Mouse (Mus musculus) common myeloid progenitor, adult 5-6 weeks (primary cell): ENCODE data around the gene Rnf212b. TPM values are rescaled to one million over a fixed set of nuclear protein-coding genes. Genes with fewer than 3 reads are reported as not detected.
"Not testable (repeated sequence)": the region's sequence is repeated elsewhere in the genome, so short reads cannot be mapped to it uniquely, and the experiment has no call there.

ENCODE experiments used
- ATAC-seq: replicated peaks from 2 replicates; pipeline ENCODE4 v1.8.0; 2016; ENCODE audit warnings: low read depth, mild to moderate bottlenecking, moderate TSS enrichment, inconsistent platforms; ENCODE audit not compliant: poor library complexity, severe bottlenecking
- total RNA-seq: library from RNA; stranded (forward); fragments of 200-1000, 187-1606 nt; gene quantifications from 2 replicates; pipeline ENCODE4 v1.2.3, GENCODE M21; 2017

The Rnf212b gene
- total RNA-seq, result not detected in 2 replicates

DNA sequence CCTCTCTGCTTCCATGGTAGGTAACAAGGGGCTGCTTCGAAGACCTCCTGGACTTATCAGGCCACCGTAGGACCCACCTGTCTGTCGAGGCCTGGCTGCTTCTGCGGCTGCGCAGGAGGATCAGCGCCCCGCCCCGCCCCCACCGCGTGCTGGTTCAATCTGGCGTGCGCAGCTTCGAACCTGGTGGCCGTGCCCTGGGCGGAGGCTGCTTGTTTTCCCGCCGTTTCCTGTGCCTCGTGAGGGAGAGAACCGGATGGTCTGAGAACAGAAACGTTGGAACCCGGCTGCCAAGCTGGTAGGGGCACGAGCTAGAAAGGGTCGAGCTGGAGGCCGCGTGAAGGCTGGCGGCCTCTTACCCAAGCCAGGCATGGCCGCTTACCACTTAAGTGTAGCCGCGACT lies at the start of gene Rnf212b:
Gene Rnf212b, plus strand, starts transcription at position 151 of the 400 bp plus-strand sequence.
- ATAC-seq, result no peak

DNA sequence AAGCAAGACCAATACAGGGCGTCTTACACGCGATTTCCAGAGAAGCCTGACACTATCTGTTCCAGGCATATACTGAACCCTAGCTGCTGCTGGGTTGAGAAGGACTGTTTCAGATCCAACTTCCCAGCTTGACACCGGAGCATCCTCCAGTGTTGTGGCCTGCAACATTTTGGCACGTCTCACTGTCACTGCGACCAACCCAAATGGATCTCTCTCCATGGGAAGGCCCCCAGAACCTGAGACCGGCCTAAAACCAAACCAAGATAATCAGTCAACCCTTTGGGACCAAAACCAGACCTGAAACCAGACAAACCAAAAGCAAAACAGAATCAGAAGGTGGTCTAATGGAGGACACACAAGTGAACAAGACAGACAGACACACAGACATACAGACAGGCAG lies 47.0 kb upstream of the Rnf212b start:
- ATAC-seq, result not testable (repeated sequence)

DNA sequence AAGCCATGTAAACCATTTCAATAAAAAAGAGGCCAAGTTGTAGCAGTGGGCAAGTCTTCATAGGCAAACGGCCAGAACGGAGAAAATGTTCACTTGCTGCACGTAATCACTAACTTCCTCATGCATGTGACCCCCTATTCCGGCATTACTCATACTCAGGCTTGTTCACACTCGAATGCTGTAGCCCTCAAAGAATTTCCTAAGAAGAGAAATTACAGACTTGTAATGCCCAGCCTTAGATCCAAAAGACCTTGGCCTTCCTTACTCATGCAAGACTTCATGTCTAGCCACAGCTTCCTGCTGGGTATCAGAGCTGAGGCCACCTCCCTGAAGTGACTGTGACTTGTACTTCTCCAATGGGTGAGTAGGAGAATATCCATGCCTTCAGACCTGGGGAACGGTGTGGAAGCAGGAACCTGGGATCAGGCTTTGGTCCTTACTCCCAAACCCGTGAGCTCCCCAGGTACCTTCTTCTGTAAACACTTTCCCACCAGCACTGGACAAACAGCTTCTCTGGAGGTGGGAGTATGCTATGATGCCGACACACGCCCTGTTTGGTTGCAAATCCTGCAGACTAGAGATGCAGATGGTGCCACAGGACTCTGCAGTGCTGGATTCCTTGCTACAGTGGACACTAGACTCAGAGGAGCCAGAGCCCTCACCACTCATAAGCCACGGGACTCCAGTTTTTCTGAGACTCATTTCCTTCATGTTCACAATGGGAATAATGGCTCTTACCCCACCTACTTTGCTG lies 45.5 kb upstream of the Rnf212b start:
- peak; percentile 72 for ATAC-seq

DNA sequence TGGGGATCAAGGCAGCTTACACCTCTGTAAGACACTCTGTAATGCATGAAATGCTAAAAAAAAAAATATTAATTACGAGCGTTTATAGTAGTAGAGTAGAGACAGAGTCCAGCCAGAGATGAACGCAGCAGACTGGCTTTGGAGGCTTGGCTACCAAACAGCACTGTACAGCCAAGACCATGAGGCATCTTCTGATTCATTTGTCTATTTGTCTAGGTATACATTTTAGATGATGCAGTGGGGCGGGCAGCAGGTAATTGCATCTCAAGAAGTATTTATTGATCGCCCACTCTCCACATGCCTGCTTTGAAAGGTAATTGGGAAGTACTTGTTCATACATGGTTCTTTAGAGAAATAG lies 44.9 kb upstream of the Rnf212b start:
- no peak for ATAC-seq

DNA sequence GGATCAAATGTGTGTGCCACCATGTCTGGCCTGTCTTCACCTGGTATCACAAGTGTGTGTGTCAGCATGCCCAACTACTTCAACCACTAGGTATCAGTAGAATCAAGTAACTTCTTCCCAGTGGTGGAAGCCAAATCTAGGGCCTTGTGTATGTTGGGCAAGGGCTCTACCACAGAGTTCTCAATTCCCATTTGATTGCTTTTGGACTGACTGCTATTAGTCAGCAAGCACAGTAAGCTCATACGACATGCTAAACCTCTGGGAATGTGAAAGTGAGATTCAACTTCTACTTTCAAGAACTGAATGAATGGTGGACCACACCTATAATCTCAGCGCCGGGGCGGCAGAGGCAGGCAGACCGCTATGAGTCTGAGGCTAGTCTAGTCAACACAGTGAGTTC lies 43.6 kb upstream of the Rnf212b start:
- 0 out of 2 replicates have a peak, but pooled peaks have one; percentile 51 for ATAC-seq

DNA sequence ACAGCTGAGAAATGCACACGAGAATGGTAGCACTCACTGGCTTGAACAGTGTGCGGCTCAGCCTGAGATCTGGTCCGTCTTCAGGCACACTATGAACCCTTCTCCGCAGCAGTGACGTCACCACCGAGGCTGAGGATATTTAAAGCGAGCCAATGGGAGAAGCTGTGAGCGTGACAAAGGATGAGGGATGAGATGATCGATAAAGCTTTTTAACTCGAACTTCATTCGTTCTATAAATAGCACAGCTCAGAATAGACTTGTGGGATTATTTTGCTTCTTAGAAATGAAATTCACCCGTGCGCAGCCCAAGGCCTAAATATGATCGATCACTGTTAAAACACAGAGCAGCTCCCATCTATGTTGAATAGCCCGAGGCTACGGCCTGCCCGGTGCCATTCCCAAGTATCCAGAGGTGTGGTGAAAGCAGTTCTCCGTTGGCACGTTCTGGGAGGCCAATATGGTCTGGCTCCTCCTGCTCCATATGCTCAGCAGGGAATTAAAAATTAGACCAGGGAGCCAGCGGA lies 41.5 kb upstream of the Rnf212b start:
- ATAC-seq, result no peak

DNA sequence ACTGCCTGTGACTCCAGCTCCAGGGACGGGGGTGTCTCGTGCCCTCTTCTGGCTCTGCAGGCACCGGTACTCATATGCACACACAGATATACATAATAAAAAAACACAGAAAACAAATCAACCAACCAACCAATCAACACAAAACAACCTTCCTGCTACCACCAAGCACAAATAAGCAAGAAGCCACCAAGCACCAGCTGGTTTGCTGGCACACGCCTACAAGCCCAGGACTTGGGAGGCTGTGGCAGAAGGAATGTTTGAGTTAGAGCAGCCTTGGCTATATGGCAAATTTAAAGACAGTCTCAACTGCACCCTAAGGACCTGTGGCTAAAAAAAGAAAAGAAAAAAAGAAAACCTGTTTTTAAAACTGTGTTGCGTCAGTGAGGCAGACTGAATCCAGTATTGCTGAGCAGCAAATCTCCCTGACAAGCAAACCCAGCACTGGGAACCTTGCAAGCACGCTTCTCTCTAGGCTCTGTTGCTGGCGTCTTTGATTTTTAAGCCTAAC lies 38.4 kb upstream of the Rnf212b start:
- no peak for ATAC-seq

DNA sequence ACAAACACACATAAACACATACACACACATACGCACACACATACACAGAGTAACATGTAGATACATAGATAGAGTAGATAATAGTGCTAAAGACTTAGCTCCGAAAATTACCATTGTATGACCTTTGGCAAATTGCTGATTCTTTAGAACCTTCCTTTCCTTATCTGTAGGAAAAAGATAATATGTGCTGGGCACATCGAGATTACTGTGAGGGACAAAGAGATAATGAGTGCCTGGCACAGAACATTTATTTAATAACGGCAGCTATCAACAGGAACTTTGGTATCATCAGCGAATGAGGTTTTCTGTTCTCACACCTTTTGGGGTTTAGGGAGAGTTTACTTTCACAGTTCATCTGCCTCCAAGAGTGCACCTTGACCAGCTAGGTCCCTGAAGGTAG lies 37.2 kb upstream of the Rnf212b start:
- ATAC-seq, result no peak

DNA sequence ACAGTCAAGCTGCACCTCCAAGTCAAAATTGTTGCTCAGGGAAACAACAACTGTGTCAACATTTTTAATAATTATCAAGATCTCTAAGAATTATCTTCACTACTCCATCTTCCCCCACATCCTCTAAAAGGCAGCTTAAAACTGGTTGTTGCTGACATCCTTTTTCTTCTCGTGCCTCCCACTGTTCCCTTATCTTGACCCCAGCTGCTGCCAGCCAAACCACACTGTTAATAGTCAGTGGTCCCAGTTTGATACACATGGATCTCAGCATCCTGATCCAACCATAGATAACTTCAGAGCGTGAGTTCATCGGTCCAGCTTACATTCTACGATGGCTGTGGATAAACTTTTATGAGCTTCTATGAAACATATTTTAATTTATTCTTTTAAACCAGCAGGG lies 36.0 kb upstream of the Rnf212b start:
- ATAC-seq, result peak; percentile 63

DNA sequence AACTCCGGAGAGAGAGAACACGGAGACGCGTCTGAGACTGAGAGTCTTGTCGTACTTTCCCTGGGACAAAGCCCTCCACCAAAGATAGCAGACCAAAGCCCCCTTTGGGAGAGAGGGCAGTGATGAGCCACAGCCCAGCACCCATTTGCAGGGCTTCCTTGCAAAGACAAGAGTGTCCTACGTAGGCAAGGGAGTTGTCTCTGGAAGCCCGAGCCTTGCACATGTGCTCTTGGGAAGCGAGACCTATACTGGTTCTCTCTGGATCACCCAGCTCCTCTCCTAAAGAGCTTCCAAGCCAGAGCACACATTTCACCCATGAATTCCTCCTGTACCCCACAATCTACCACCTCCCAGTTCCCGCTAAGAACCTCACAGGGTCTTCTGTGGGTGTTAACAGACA lies 33.9 kb upstream of the Rnf212b start:
- ATAC-seq, result no peak

DNA sequence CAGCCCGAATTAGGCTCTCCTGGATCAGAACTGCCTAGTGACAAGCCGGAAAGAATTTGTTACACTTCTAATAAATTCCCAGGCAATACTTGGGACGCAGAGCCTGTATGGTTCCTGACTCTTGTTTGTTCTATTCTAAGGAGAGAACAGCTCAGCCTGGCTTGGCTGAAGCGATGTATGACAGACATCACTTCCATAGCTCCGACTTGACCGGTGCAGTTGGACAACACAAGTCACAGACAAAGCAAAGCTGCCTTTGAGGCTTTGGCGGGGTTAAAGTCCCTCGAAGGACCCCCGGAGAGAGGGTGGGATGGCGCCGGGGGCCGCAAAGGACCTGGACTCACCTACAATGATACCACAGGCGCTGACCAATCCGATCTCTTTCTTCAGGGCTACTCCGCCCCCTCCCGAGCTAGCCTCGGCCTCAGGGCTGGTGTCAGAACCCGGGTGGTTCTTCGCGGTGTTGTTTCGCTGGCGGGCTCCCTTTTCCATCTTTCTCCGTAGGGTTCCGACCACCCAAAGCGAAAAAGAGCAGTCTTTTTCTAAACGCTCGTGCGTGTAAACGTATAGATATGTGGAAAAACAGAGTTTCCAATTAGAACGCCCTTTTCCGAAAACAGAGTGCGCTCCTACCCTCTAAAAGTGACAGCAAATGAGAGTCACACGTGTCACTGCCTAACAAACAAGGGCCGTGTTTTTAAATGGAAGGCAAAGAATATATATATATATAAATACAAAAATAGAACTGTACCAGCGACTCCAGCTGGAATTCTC lies 32.9 kb upstream of the Rnf212b start:
- ATAC-seq, result peak; percentile 35; the same call in 1 of the 2 replicates

DNA sequence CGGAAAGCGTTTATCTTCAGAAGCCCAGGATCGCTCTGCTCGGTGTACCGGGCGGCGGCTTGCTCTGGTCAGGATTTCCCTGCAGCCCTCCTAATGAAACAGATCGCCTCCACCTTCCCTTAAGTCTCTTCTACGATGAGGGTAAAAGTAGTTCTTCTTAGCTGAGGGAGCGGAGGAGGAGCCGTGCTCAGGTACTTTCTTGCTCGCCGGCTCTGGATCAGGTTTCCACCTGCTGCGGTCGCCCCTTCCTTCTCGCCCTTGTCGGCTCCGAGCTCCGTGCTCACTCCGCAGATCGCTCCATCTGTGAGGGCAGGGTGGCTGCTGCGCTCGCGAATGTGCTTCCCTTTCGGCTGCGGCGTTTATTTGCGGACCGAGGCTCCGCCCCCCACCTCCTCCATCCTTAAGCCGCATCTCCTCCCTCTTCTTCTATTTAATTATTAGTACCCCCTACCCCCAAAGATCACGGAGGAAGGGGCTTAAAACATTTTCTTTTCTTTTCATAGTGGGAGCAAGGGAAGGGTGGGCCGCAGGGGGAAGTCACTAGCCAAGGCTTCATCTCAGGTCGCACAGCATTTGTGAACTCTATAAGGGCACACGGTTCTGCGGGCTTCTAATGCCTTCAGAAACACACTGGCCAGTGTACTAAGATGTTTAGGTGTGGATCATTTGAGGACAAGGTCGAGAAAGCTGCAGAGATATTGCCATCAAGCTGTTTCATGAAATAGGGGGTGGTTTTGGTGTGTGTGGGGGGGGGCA lies 32.2 kb upstream of the Rnf212b start, which contains the start of gene Slc7a8:
Gene Slc7a8, minus strand, starts transcription at position 337 of the 756 bp plus-strand sequence.
- ATAC-seq, result peak; percentile 69

DNA sequence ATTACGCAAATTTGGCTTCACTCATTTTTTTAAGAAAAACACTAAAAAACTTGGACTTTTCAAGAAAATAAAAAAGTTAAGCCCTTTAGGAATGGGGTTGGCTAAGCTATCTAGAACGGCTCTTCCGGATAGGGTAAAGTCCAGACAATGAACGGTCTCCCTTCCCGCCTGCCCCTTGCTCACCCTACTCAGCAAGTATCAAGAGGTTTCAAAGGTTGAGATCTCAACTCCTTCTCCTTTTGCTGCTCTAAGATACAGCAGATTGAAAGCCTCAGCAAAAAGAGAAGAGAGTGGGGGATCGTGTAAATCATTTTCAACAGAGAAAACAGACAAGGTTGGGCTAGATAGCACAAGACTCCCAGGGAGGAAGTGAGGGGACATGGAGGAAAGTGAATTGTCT lies 31.0 kb upstream of the Rnf212b start:
- ATAC-seq, result no peak

DNA sequence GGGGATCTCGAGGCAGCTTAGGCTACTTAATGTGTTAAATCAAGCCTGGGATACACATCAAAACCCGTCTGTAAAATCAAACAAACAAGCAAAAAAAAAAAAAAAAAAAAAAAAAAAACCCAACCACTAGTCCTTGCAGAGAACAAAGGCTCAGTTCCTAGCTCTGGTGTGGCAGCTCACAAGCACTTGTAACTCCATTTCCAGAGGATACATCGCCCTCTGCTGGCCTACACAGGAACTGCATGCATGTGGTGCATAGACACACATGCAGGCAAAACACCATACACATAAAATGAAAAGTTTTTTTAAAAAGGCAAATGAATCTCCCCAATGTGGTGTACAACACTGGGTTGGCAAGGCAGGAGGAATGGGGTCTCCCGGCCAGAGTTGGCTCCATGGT lies 28.0 kb upstream of the Rnf212b start:
- ATAC-seq, result peak; percentile 59

DNA sequence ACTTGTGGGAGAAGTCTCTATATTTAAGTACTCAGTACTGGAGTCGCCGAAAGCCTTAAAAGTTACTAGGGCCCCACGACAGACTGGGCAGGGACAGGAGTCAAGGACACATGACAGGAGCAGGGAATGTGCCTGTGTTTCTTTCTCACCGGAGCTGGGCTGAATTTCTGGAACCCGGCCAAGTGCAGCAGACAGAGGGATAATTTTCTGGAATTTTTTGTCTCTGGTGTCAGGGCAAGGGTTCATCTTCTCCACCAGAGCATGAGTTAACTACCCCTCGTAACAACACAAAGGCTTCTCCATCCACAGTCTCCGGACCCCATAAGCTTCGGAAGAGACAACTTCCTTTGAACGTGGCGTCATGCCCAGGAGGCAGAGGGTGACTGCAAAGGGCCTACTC lies 27.5 kb upstream of the Rnf212b start:
- ATAC-seq, result no peak

DNA sequence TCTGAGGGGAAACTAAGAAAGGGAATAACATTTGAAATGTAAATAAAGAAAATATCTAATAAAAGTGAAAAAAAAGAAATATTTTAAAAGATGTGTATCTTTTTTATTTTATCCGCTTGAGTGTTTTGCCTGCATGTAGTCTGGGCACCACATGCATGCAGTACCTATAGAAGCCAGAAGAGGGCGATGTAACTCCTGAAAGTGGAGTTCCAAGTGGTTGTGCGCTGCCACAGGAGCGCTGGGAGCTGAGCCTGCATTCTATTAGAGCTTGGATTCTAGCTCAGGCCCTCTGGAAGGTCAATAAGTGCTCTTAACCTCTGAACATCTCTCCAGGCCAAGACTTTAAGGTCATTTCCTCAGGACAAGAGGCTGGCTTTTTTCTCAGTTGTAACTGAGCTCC lies 26.7 kb upstream of the Rnf212b start:
- ATAC-seq, result no peak

DNA sequence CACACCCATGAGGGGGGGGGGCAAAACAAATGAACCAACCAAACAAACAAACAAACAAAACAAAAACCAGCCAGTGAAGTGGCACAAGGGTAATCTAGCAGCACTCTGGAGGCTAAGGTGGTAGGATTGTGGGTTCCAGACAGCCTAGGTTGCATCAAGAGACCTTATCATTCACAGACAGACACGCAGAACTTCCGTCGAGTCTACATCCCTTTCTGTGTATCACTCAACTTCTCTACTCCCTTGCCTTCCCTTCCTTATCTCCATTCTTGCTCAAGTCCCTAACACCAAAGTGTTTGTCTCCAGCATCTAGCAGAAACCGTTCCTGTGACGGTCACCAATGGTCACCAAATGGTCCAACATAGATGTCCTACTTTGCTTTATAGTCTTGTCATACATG lies 25.7 kb upstream of the Rnf212b start:
- ATAC-seq, result peak; percentile 82

DNA sequence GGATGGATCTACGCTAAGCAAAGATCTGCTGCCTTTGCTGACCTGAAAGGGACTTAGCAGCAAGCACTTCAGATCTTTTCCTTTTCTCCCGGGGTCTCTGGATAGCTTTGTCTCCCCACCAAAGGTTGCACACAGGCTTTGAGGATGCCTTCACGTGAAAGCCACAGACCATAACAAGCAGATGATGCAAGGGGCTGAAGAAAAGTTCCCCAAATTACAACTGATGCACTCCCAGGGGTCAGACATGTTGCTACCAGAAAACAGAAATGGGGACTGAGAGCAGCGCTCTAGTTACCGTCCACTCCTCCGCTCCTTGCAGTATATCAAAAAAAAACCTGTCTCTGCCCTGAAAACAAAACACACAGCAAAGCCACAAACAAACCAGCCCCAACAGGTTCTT lies 21.8 kb upstream of the Rnf212b start:
- peak; percentile 10; the same call in 1 of the 2 replicates for ATAC-seq

DNA sequence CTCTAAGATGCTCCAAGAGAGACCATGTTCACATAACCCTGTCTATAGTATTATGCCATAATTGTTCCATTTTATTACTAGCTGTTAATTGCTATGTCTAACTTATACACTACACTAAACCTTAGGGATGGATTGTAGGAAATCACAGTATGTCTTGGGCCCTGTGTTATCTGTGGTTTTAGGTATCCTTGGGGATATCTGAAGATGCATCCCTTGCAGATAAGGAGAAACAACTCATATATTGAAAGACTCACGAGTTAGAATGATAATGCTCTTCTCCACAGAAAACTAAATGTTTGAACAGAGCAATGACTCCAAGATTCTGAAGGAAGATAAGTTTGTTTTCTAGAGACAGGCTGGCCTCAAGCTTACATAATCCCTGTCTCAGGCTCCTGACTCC lies 20.6 kb upstream of the Rnf212b start:
- ATAC-seq, result no peak
